Mouse (Mus musculus) thymus, adult 2 months (tissue): ENCODE measurements around the gene Nfyc.

Experiments used
- CTCF ChIP-seq: fragments of 200-500 bp; IDR thresholded peaks from 2 replicates; pipeline ENCODE4 v1.5.1; 2012; ENCODE audit warnings: mild to moderate bottlenecking, control low read depth, low read length, moderate library complexity, borderline replicate concordance; ENCODE audit not compliant: control insufficient read depth, poor library complexity, insufficient read depth; ENCODE audit errors: extremely low read depth
- POLR2A ChIP-seq: fragments of 200-500 bp; IDR thresholded peaks from 2 replicates; pipeline ENCODE4 v1.6.1; 2012; ENCODE audit warnings: mild to moderate bottlenecking, low read length, control low read depth, moderate library complexity; ENCODE audit not compliant: control insufficient read depth, poor library complexity, insufficient read depth; ENCODE audit errors: extremely low read depth

DNA sequence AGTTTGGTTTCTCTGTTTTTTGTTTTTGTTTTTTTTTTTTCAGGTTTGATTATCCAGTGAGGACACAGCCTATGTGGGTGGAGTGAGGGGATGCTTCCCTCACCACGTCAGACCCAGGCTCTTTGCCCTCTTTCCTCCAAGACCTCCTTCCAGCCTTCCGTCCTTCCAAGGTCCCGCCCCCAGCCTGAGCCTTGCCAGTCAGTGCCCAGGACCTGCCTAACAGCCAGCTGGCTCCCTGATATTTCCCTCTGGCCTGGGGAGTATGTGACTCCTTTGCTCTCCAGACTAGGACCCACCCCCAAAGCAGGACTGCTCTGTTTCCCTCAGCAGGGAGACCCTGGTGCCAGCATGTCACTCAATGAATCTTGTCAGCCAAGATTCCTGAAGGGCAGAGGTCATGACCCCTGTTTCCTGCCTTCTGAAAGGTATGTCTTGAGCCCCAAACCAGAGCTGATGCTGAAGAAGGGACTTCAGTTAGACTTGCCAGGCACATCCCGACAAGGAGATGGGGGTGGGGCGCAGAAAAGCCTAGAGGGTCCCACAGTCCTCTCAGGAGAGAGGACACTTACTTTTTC lies 105.8 kb downstream of the Nfyc start:
- TF ChIP-seq CTCF (no peak), POLR2A (no peak)
